Mouse (Mus musculus) brain, adult 10 weeks (tissue): ENCODE measurements around the gene Tspo2. TPM values are rescaled to one million over a fixed set of nuclear protein-coding genes. Genes with fewer than 3 reads are reported as not detected.

Experiments used
- polyA plus RNA-seq: library from polyadenylated mRNA; stranded (reverse); fragments of 350-450 nt; fragmentation: Illumina TruSeq; extraction: RNeasy Lipid Tissue Mini Kit (QIAGEN cat#74804); gene quantifications from one replicate; pipeline ENCODE4 v1.2.3, GENCODE M21; 2015; ENCODE audit warnings: low read depth, low replicate concordance

Gene Tspo2
- polyA plus RNA-seq, result not detected

DNA sequence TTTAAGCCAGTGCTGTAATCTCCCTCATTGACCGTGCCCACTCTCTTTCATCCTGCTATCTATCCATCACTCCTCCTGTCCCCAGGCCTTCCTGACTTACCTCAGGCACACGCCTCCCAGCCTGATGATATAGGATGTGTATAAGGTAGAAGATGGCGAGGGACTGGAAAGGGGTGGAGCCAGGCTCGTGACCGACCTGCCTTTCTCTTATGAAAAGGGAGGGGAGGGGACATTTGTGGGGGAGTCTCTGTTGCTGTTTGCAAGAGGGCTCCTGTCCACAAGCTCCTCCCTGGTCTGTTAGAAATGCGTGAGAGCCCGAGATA lies at the start of gene Tspo2:
TSS of gene Tspo2 (minus strand) at position 170 of the 323 bp plus-strand sequence.

DNA sequence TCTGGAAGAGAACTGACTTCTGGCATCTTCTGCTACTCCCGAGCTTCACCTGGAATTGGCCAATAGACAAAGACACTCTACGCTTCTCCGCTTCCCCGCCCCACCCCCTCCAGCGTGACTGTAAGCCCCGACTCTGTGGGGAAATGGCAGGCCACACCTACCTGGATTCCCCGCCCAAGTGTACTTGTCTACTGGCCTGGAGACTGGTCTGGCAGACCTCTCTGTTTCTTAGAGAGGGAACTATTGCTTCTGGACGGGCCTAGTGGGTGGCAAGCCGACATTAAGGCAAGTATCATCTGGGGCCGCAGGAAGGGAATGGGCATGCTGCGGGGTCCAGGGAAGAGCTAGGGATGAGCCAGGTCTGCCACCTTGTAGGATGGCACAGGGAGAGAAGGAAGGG lies 3.4 kb upstream of the Tspo2 start, which contains the start of gene Unc5cl:
TSS of gene Unc5cl (plus strand) at position 214 of the 400 bp plus-strand sequence.

DNA sequence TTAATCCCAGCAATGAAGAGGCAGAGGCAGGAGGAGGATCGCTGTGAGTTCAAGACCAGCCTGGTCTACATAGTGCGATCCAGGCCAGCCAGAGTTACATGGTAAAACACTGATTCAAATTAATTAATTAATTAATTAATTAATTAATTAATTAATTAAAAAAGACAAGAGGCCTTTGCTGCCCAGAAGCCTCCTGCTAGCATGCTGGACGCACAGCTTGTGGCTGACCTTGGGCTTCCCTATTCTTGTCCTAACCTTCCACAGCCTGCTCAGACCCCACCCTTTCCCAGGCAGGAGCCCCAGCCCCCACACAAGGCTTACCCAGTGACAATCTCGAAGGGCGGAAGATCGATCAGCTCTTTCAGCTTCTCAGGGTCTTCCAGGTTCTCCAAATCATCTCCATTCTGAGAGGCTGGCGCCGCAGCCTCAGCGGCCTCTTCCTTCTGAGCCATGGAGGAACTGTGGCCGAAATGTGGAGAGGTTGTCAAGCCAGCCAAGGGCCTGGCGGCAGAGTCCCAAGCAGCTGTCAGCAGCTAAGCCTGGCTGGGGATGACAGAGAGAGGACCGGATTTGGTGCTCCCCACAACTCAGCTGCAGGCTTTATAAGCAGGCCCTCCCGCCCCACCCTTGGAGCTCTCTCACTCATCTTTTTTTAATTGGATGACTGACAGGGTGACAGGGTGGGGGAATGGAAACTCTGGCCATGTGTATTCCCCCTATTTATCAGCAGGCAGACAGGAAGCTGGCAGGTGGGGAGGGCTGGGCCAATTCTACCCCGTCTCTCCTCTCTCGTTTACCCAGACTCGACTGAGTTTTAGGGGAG lies 19.0 kb downstream of the Tspo2 start, which contains the start of gene Apobec2:
TSS of gene Apobec2 (minus strand) at position 773 of the 823 bp plus-strand sequence.

DNA sequence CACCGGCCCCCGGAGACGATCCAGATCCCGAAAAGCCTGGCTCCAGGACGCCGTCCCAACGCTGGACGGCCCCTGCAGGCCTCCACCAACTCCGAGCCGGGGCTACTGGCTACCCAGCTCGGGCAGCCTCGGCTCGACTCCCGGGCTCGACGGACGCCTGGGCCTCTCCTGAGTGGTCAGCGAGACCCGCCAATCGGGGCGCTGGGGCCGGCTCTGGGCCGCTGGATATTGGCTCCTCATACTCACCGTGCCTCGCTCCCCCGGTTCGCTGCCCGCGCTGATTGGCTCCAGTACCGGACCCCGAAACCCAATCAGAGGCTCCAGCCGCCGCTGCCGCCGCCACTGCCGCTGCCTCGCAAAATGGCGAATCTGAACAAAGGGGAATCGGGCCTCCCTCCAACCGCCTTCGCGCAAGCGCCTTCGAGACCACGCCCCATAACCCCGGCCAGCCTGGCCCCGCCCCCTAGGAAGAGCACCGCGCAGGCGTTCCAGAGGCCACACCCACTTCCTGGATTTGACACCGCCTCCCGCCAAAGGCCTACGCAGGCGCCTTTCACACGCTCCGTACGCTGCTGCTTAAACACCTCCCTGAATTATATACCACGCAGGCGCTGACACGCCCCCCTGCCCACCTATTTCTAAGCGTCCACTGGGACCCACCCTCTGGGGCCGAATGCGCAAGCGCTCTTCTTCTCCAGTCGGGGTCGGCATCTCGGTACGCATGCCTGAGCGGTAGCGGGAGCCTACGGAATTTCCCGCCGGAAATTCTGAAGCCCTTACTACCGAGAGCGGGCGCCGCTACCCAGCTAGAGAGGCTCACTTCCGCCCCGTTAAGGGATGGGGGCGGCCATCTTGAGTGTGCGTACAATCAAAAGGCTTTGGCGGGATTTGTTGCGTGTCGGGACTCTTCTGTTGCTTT lies 41.7 kb downstream of the Tspo2 start, which contains the start of the genes Nfya and Oard1:
TSS of gene Nfya (minus strand) at position 527 of the 919 bp plus-strand sequence.
TSS of gene Oard1 (plus strand) at position 635 of the 919 bp plus-strand sequence.

Other genes with a start within 250 kb of the Tspo2 start
- gene Trem1, start 218.8 kb downstream of the Tspo2 start, polyA plus RNA-seq, result not detected
- gene Trem3, start 203.7 kb downstream of the Tspo2 start, polyA plus RNA-seq, result not detected
- not detected for gene Treml4, start 187.2 kb downstream of the Tspo2 start, polyA plus RNA-seq
- 0.45 TPM for gene Treml2, start 152.0 kb downstream of the Tspo2 start, polyA plus RNA-seq
- not detected for gene B430306N03Rik, start 135.4 kb downstream of the Tspo2 start, polyA plus RNA-seq
- gene Trem2, start 105.1 kb downstream of the Tspo2 start, polyA plus RNA-seq, result 28.7 TPM
- not detected for gene Treml1, start 91.6 kb downstream of the Tspo2 start, polyA plus RNA-seq
- gene Nfya, start 41.6 kb downstream of the Tspo2 start, polyA plus RNA-seq, result 20.1 TPM
- gene Oard1, start 41.5 kb downstream of the Tspo2 start, polyA plus RNA-seq, result 23.2 TPM
- not detected for gene Apobec2, start 18.6 kb downstream of the Tspo2 start, polyA plus RNA-seq
- gene Unc5cl, start 3.4 kb upstream of the Tspo2 start, polyA plus RNA-seq, result 0.39 TPM